Mouse (Mus musculus): ENCODE data around the gene Kmt2b. TPM values are rescaled to one million over a fixed set of nuclear protein-coding genes. Genes with fewer than 3 reads are reported as not detected.

The Kmt2b gene
- polyA plus RNA-seq, 1 experiment = 31.5 TPM

DNA sequence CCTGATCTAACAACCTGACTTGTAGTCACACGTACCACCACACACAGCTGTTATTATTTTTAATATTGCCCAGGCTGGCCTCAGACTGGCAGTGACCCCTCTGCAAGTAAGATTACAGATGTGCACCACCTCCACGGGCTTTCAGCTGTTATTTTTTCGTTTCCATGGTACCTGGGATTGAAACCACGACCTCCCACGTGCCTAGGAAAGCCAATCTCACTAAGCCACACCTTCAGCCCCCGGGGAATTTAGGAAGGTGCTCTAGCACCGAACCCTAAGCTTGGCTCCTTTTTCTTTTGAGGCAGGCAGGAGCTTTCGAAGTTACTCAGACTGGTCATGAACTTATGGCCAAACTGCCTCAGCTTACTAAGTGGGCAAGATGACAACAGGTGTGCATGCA, 15.9 kb upstream of the Kmt2b start:
- WGBS = 63% methylated on average over 8 of the region's 8 CpGs

DNA sequence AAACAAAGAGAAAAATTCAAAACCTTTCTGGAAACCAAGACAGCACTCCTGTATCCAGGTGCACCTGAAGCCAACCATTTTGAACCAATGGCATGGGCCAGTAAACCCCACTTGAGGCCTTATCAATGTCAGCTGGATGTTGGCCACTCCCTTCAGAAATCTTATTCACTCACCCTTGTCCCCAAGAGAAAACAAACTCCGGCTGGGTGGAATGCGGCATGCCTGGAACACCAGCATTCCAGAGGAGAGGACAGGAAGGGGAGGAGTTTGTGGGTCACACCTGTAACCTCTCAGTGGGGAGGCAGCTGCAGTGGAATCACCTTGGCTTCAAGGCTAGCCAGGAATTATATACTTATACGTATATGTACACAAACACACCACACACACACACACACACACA, 14.1 kb upstream of the Kmt2b start:
- peak; percentile 72 for DNase-seq (ENCODE audit: low read depth, low spot score)
- 3% methylated on average over 3 of the region's 3 CpGs for WGBS

More for the DNA sequence above, 15.9 kb upstream of the Kmt2b start:
- no peak for DNase-seq (ENCODE audit: low read depth, low spot score)

DNA sequence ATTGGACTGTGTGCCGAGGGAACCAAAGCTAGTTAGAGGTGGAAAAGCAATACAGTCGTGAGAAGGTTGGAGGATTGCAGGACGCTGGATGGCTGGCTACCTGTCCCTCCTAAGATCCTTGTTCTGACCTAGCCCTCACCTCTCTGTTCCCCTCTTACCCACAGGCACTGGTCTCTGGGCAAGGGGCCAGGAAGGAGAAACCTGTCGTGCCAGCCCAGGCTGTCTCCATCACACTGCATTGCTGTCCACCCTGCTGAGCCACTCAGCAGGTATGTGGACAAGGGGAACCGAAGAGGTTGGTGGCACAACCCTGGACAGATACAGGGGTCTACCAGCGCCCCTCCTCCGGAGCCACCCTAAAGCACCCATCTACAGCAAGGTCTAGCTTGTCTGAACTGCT, 12.1 kb upstream of the Kmt2b start:
- WGBS = 42% methylated on average over 7 of the region's 7 CpGs
- no peak for DNase-seq (ENCODE audit: low read depth, low spot score)

DNA sequence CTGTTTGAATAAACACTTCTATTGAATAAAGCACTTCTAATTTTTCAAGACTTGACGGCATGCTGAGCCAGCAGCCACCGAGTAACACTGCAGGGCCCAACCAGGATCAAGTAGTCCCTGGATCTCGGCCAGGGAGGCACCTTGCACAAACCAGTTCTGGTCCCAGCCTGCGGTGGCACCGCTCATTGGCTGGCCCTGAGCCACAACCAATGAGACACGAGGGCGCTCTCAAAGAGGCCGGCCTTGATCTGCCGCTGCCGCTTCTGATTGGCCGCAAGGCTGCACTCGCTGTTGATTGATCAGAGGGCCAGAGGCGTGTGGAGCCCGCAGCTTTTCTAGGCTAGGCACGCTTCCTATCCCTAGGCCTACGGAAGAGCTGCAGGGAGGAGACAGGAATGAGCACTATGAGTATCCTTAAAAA, 11.4 kb upstream of the Kmt2b start:
- 3% methylated on average over 16 of the region's 16 CpGs for WGBS
- DNase-seq (ENCODE audit: low read depth, low spot score) = peak; percentile 98

DNA sequence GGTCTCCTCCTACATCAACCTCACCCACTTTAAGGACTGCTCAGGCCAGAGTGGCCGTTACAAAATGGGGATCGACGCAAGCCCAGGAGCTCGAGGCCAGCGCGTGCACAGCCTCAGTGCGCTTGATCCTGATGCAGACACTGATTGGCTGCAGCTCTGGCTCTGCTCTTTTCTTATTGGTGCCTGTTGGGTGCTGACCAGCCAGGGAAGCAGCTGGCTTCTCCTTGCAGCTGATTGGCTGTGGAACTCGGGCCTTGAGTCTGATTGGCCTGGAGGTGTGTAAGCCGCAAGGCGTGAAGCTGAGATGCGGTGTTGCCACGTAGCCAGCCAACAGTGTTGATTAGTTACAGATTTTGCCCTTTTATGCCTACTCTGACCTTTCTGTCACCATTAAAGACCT, 10.3 kb upstream of the Kmt2b start, which contains the start of gene Zbtb32:
Gene Zbtb32, minus strand, starts transcription at position 124 of the 400 bp plus-strand sequence.
- 93% methylated on average over 12 of the region's 12 CpGs for WGBS
- no peak for DNase-seq (ENCODE audit: low read depth, low spot score)

DNA sequence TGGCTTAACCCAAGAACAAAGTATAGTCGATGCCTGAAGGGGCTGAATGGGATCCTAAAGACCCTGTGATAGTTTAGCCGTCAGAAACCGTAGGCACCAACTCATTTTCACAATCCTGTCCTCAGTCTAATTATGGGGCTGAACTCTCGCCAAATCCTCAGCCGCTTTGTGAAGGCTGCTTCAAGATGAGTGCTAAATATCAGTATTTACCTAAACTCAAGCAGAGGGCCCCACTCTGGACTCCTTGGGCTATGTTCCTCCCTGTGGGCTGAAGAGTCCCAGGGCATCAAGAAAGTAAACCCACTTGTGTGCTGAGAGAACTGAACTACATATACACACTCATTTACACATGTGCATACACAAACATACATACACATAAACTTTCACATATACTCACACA, 8.3 kb upstream of the Kmt2b start:
- WGBS = 79% methylated on average over 5 of the region's 5 CpGs
- DNase-seq (ENCODE audit: low read depth, low spot score) = no peak

DNA sequence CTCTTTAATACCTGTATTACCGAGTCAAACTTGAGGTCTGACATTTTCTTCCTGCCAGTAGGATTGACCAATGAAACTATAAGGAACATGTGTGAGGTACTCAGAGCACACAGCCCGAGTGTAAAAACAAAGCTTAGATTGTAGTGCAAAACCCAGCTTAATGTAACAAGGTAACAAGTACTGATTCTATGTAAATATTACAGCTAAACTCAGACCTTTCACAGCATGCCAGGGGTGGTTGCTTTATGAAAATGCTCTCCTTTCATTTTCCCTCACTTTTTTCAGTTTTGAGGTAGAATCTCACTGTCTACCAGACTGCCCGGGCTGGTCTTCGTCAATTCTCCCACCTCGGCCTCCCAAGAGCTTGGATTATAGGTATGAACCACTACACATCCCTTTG, 7.6 kb upstream of the Kmt2b start:
- WGBS = 79% methylated on average over 5 of the region's 5 CpGs
- no peak for DNase-seq (ENCODE audit: low read depth, low spot score)

DNA sequence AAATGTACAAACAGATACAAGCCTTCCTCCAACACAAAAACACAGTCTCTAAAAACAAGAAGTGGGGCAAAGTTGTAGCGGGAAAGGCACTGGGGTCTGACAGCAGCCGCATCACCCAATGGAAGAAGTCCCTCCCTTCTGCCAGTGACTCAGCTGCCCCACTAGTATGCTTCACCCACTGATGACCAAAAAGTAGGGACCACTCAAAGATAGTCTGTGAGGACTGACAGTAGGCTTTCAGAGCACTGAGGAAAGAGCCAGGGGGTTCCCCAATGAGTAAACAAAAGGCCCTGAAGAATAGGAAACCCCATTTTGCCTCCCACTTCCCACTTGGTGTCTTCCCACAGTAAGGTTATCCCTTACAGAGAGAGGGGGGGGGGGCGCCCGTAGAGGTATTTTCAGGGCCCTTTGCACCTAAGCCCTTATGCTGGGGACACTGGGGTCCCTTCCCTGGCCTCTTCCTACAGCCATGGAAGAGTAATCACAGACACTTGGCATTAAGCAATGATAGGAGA, 6.0 kb upstream of the Kmt2b start:
- 75% methylated on average over 4 of the region's 4 CpGs for WGBS
- no peak for DNase-seq (ENCODE audit: low read depth, low spot score)

DNA sequence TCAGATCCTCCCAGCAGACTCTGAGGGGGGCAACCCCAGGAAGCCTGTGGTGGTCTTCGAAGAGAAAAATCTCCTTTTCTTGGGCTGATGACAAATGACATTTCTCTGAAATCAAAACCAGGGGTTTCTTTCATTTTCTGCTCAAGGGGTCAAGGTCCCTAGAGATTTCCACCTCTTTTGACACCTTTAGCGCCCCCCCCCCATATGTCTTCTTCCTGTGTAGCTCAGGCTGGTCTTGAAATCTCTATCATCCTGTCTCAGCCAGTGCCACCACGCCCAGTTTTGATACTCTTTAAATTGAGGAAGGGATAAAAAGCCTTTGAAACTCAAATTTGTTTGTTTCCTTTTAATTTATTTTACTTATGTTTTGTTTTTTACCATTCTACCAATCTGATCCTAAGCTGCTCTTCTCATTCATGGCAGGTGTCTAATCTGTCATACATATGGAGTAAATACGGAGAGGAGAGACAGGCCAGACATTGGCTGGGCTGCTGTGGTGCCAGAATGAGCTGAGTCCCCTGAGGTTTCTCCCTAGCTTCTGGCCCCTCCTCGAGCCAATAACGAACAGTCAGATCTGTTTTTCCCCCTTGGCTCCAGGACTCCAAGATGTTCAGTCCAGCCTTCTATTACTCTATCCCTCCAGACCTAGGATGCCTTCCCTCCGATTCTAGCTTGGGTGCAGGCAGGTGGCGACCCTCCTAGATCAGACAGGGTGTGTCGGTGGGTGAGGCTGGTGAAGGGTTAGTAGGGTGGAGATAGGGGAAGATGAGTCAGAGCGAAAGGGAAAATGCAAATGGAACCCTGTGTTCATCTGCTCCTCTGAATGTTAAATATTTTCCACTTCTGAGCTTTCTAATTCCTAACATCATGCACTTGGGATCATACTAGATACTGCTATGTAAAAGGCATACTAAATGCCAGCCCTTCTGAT, 5.3 kb upstream of the Kmt2b start:
- no peak for DNase-seq (ENCODE audit: low read depth, low spot score)
- WGBS = 59% methylated on average over 10 of the region's 10 CpGs

DNA sequence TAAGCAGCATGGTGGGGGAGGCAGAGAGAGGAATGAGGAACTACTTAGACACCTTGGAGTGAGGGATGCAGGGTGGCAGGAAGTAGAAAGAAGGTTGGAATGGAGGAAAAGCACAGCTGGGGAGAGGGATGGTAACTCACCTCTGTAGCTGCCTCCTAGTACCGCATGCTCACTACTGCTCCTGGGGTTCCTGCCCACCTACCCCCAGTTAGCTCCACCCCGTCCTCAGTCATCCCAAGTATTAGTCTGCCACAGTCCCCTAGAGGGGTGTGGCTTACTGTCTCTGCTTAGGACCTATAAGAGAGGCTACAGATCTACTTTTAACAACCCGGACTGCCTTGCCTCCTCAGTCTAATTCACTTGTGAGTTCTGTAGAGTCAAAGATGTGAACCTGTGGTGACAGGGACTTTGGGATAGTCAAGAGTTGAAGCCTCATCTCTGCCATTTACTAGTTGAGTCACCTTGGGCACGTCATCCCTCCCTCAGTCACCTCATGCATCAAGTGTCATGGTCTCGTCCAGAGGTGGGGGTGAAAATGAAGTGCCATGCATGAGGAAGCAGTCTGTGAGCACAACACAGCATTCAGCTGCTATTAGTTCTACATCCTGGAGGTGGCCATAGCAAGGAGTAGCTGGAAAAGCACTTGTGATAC, 4.4 kb upstream of the Kmt2b start:
- no peak for DNase-seq (ENCODE audit: low read depth, low spot score)
- 74% methylated on average over 5 of the region's 5 CpGs for WGBS

DNA sequence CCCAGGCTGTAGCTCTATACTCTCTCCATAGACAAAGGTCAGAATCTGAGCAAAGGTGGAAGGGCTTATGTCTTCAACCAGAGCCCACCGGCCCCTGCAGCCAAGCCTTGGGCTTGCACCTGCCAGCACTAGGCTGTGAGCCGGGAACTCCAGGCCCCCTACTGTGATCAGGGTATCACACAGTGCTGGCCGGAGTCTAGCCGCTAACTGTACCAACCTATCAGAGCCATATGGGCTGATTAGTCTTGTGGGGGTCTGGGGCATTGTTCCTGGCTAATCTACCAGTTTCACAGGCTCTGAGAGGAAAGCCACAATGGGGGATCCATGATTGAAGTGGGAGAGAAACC, 3.1 kb upstream of the Kmt2b start:
- 82% methylated on average over 4 of the region's 4 CpGs for WGBS
- DNase-seq (ENCODE audit: low read depth, low spot score) = no peak

DNA sequence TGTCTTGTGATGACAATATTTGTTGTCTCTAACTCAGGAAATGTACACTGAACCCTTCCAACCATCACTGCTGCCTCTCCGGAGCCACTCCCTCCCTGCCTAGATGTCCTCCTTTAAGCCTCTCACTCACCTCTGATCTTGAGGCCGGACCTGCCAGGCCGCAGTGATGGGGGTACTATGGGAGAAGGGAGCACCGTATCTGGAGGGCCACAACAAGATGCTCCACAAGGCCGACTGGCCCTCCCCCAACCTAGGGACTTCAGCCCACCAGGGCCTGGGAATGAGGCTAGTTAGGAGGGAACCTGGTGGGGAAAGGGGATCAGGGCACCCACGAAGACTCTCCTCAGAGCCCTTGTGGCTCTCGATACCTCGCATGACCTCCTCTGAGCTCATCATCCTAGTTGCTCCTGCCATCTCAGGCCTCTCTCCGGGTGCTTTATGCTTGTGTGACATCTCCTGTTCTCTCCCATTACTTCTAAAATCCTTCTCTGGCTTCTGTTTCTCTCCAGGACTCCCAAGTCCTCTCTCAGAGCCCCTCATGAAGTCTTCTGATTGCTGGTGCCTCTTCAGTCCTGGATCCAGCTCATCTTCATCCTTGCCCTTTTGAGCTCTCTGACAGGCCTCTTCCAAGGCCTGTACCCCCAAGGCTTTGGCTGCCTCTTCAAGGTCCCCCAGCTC, 2.5 kb upstream of the Kmt2b start:
- WGBS = 81% methylated on average over 9 of the region's 9 CpGs
- DNase-seq (ENCODE audit: low read depth, low spot score) = no peak

DNA sequence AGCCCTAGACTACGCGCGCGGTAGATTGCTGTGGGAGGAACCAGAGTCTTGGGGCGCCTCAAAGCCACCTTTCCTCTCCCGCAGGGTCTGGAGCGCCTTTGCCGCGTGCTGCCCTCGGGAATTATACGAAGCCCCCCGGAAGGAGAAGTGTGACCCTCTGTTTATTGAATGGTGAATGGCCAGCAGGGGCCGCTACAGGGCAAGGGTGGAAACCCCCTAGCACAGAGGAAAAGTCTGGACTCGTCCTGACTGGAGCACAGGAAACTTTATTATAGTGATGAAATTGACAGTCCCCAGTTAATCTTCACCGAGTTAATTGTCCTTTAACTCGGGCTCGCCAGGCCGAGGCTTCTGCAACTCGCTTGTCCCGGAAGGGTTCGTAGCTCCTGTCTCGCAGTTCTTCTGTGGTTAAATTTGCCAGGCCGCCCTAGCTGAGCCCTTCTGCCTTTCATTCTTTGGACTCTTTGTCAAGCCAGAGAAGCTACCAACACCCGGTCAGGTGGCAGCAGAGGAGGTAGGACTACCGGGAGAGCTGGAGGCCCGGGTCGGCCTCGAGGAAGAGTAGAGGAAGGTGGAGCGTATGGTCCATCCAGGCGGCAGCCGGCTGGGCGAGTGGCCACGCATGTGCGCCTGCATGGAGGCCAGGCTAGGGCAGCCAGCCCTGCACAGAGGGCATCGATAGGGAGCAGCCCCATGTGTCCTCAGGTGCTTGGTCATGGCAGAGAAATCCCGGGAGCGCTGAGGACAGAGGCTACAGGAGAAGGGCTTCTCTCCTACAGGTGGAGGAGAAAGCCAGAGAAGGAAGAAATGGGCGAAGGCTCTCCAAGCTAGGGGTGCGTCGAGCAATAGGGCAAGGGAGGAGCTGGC, 1.1 kb upstream of the Kmt2b start:
- WGBS = 9% methylated on average over 40 of the region's 40 CpGs
- DNase-seq (ENCODE audit: low read depth, low spot score) = peak; percentile 64

DNA sequence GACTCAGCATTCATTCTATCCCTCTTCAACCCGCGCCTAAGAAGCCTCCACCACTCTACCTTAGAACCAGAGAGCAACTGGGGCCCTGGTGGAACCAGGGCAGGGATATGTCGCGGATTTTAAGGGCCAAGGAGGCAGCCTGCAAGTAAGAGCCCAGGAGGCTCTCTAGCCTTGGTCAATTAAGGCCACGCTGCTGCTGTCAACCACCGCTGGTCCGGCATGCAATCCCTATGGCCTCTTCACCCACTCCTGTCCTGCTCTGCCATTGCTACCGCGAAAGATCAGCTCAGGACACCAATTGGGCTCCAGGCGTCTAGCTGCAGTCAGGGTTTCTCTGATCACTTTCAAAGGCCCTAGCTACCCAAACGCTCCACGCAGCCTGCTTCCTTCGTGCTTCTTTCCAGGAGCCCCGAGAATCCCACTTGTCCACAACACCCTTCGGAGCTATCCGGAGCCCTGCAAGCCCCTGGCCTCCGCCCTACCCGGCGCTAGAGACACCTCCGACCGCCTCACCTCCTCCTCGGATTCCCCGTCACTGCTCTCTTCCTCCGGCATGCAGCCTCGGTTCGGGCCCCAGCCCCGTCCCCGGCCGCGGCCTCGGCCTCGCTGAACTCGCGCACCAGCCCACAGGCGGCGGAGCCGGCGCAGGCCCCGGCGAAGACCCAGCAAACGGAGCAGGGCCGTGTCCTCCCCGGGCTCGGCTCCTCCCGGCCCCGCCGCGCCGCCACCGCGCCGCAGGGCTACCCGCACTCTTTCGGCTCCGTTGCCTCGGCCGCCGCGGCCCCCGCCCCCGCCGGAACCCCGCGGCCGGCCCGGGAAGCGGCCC, 471 bp downstream of the Kmt2b start:
- DNase-seq (ENCODE audit: low read depth, low spot score) = no peak
- WGBS = under 1% methylated on average over 65 of the region's 67 CpGs

DNA sequence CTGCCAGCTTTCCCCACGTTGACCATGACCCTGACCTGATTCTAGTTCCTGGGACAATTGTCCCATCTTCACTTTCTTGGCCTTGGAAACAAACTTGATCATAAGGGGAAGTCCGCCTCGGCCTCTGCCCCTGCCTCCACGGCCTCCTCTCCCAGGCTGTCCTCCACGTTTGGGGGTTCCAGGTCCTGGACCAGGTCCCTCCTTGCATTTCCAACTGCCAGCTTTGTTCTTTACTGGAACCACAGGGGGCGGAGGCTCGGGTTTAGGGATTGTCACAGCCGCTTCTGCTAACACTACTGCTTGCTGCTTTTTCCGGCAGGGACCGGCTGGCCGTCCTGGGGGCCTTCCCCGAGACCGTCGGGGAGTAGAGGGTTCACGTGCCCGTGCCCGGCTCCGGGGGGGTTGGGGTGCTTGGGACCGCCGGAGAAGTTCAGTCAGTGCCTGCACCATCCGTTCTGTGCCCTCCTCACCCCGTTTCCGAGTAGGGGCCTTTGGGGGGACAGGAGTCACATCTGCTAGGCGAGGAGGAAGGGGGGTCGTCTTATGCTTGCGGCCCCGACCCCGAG, 2.0 kb downstream of the Kmt2b start:
- no peak for DNase-seq (ENCODE audit: low read depth, low spot score)
- 91% methylated on average over 28 of the region's 28 CpGs for WGBS

DNA sequence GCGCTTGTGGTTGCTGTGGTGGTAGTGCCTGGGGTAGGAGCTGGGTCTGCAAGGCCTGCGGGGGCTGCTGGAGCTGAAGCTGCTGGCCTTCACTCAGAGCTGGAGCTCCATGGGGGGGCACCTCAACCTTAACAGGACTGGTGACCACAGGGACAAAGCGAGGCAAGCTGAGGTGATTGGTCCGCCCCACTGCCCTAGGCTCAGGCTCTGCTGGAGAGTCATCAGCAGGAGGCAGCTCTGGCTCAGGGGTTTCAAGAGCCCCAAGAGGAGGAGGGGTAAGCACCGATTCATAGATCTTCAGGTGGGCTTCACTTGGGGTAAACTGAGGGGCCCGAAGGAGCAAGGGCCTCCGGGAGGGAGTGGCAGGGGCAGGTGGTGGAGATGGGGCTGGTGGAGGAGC, 3.4 kb downstream of the Kmt2b start:
- DNase-seq (ENCODE audit: low read depth, low spot score) = no peak
- WGBS = 98% methylated on average over 7 of the region's 7 CpGs

DNA sequence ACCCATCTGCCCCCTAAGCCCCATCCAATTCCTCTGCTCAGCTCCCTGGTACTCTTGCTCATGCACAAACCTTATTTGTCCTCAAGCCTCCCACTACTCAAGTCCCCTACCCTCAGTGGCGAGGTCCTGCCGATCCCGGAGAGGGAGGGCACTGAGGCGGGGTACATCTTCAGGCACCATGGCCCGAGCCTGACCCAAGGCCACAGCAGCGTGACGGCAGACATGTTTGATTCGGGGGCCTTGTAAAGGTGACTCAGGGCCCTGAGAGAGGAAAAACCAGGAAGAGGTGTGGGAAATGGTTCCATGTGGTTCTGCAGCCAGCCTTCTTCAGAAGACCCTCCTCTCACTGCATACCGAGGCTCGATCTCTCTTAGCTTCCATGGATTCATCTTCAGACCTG, 4.2 kb downstream of the Kmt2b start:
- WGBS = 90% methylated on average over 10 of the region's 10 CpGs
- DNase-seq (ENCODE audit: low read depth, low spot score) = no peak

DNA sequence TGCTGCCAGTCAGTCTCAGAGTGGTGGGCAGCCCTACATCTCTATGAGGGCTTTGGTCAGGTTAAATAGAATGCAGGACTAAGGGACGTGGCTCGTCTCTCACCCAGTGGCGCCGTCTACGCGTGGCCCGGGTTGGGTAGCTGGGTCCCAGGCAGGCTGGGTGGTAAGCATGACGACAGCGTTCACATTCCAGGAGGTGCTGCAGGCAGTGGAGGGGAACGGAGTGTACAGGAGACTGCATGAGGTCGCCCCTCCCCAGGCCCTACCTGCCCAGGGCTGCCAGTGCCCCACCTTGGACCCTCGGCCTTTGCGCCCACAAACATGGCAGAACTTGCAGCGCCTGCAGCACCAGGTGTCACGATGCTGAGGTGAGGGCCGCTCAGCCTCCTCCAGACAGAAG, 7.0 kb downstream of the Kmt2b start:
- WGBS = 95% methylated on average over 16 of the region's 16 CpGs
- DNase-seq (ENCODE audit: low read depth, low spot score) = no peak
